Mouse (Mus musculus) yolk sac, embryonic 10.5 days (tissue): ENCODE data around the gene Aldh5a1.

Experiments used
- DNase-seq: peaks from one replicate; pipeline ENCODE4 v3.0.0-alpha.2; 2017; ENCODE audit warnings: low spot score

The Aldh5a1 gene

DNA sequence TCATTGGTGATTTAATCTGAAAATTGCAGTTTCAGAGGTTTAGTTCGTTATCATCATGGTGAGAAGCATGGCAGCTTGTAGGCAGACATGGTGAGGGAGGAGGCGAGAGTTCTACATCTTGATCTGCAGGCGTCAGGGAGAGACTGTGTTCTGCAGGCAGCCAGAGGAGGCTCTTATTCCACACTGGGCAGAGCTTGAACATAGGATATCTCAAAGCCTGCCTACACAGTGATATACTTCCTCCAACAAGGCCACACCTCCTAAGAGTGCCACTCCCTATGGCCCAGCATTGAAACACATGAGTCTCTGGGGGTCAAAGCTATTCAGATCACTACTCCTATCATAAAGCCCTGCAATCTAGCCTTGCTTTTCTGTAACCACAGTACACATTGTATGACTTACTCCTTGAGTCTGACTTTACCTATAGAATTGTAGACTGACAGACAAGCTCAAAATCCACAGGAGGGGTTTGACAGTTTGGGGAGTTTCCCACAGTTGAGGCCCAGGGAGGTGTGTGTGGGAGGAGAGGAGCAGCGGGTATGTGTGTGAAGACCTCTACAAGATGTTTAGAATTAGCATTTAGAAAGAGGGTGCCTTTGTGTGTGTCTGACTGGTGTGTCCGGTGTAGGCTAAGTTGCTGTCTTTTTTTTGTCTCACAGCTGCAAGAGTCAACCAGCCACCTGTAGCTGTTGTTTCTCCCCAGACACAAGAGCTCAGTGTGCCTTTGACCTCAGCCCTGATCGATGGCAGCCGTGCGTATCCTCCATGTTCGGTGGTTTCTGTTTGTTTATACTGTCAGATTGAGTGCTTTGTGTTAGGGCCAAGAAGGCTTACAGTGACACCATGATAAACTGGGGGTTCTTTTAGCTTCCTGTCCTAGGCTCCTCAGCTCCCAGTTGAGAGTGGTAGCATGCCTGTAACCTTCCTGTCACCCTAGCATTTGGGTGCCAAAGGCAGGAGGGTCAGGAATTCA lies 70.7 kb downstream of the Aldh5a1 start:
- no peak for DNase-seq

DNA sequence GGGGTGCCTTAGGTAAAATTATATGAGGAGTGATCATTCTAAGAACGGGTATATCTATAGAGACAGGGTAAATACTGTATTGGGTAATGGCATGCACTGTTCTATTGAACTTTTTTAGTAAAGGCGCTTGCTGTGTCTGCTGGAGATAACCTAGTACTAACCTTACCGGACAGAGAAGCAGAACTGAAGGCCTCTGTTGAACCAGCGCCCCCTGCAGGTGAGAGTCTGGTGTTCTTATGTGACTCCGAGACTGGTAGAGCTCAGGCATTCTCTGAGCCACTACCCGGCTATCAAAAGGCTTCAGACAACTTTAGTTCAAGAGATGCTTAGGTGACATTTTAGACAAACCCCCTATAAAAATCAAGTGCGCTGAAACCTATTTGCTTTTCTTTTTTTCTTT lies 74.9 kb downstream of the Aldh5a1 start:
- DNase-seq, result no peak

DNA sequence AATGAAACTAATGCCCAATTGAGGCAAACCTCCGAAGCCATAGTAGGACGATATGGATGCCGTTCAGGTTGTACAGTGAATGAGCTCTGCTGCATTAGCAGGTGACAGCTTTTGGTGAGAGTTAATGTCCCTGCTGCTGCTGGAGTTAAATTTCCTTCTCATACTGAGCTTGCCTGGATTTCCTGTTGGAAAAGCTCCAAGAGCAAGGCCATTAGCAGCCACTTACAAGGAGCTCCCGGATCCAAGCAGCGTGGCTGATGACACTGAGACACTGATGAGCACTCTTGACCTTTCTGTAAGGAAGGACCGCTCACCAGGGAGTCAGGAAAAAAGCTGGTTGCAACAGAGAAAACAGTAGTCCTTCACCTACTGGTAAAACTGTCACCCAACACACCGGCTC lies 75.4 kb downstream of the Aldh5a1 start:
- DNase-seq, result no peak

DNA sequence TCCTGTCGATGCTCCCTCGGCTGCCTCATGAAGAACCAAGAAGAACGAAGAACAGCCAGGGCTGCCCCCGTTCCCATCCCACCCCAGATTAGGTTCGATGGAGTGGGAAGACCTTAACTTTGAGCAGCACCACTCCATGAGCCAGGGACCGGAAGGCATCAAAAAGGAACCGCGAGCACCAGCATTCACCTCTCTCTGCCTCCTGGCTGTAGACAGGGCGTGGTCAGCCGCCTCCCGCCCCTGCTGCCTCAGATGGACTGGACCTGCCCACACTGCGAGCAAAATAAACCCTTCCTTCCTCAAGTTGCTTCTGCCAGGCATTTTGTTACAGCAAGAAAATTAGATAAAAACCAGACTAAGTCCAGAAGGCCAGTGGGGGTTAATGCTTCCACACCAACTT lies 76.4 kb downstream of the Aldh5a1 start:
- no peak for DNase-seq

DNA sequence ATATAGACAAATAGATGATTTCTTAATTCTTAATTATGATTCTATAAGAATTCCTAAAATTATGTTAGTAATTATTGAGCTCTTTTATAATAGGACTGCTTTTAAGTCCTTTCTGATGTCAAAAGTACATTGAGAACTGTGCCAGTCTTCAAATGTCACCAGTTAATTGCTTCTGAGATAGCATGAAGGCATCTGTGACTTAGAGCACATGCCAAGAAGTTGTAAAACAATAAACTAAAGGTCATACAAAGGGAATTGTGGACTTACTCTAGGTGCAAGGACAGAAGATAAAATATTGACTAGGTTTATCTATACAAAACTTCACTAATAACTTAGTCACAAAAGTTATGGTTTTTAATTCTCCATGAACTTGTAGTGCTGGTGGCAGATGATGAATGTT lies 78.3 kb downstream of the Aldh5a1 start:
- no peak for DNase-seq
